Mouse (Mus musculus) kidney, adult 8-10 months (tissue): Measurements from ENCODE around the gene Lrp1.
A peak's percentile ranks its signal among the peaks of the same experiment; 100 is the strongest.

Source experiments
- DNase-seq, 2 experiments: peaks; one replicate each; pipeline ENCODE4 v3.0.0; 2022

Lrp1 gene

GRCm38 (mm10) chr10:127544375-127544774 lies 76.6 kb downstream of the Lrp1 start:
- DNase-seq = no peak

- DNase-seq = no peak
Measured at GRCm38 (mm10) chr10:127543916-127544315, 77.0 kb downstream of the Lrp1 start.

GRCm38 (mm10) chr10:127542720-127543119 lies 78.2 kb downstream of the Lrp1 start:
- DNase-seq = no peak

- no peak for DNase-seq
Measured at GRCm38 (mm10) chr10:127542084-127542483, 78.9 kb downstream of the Lrp1 start.

- DNase-seq = no peak
Measured at GRCm38 (mm10) chr10:127541510-127541909, 79.4 kb downstream of the Lrp1 start.

- peak; percentile 66 to 88 for DNase-seq
Measured at GRCm38 (mm10) chr10:127537854-127538583, 82.9 kb downstream of the Lrp1 start.

GRCm38 (mm10) chr10:127536586-127537314 lies 84.2 kb downstream of the Lrp1 start:
- peak in 1 of 2 experiments; percentile 51 for DNase-seq

GRCm38 (mm10) chr10:127534929-127535384 lies 86.0 kb downstream of the Lrp1 start:
- no peak for DNase-seq

- DNase-seq = no peak
Measured at GRCm38 (mm10) chr10:127534036-127534928, 86.7 kb downstream of the Lrp1 start, which contains the start of gene Nxph4. TSS of gene Nxph4 (minus strand) at chr10:127534559.

- DNase-seq = no peak
Measured at GRCm38 (mm10) chr10:127531548-127531947, 89.4 kb downstream of the Lrp1 start.

GRCm38 (mm10) chr10:127530945-127531344 lies 90.0 kb downstream of the Lrp1 start:
- DNase-seq = no peak

- DNase-seq = no peak
Measured at GRCm38 (mm10) chr10:127527481-127527880, 93.5 kb downstream of the Lrp1 start.

GRCm38 (mm10) chr10:127526681-127527080 lies 94.3 kb downstream of the Lrp1 start:
- DNase-seq = peak; percentile 47 to 65

GRCm38 (mm10) chr10:127526048-127526447 lies 94.9 kb downstream of the Lrp1 start:
- DNase-seq = no peak

- DNase-seq = no peak
Measured at GRCm38 (mm10) chr10:127524646-127525255, 96.2 kb downstream of the Lrp1 start.

- peak; percentile 83 to 86 for DNase-seq
Measured at GRCm38 (mm10) chr10:127522088-127522581, 98.8 kb downstream of the Lrp1 start, which contains the start of gene Shmt2. TSS of gene Shmt2 (minus strand) at chr10:127522444.

GRCm38 (mm10) chr10:127521611-127522080 lies 99.3 kb downstream of the Lrp1 start:
- DNase-seq = no peak

GRCm38 (mm10) chr10:127520714-127521357 lies 100.1 kb downstream of the Lrp1 start:
- peak; percentile 73 to 81 for DNase-seq

GRCm38 (mm10) chr10:127519903-127520713 lies 100.8 kb downstream of the Lrp1 start:
- DNase-seq = no peak

- no peak for DNase-seq
Measured at GRCm38 (mm10) chr10:127519041-127519701, 101.8 kb downstream of the Lrp1 start.
